9 mouse cellular contexts compared by ENCODE assay signal in genomic region chr7:67803015-67803856, GRCm38 (mm10). TPM values are rescaled to one million over a fixed set of nuclear protein-coding genes. Genes with fewer than 3 reads are reported as not detected.
DNase-seq lines count a peak whose midpoint lies in the region; ATAC-seq and TF ChIP-seq lines count a peak whose summit lies in the region.
"Had no signal": no experiment of that assay in that cellular context is flagged by ENCODE, and none has a peak within 500 bp of the region (broad histone marks: within the 10 kb centered on the region; RNA-seq: fewer than 3 reads in every experiment).

No protein-coding gene starts in this region.

- no peaks in the 10 kb centered on the region for H3K36me3 ChIP-seq in E14TG2a.4 (ENCODE audit: insufficient read depth, low read length)
- no peaks in the 10 kb centered on the region for H3K36me3 ChIP-seq in forebrain, embryonic 14.5 days (ENCODE audit: control insufficient read depth, insufficient read depth, low read length)
- no peaks in the 10 kb centered on the region for H3K36me3 ChIP-seq in liver, embryonic 15.5 days (replicated peaks)
- H3K36me3 ChIP-seq in neural tube, embryonic 12.5 days = no peaks in the 10 kb centered on the region
- no peaks in the 10 kb centered on the region for H3K36me3 ChIP-seq in stomach, postnatal 0 days (ENCODE audit: control insufficient read depth, insufficient read depth, low read length)

- H3K27me3 ChIP-seq in E14TG2a.4 (ENCODE audit: insufficient read depth, low read length) = peaks cover 35% of the 10 kb centered on the region
- peaks cover 5% of the 10 kb centered on the region; the same call in 1 of the 2 replicates for H3K27me3 ChIP-seq in forebrain, embryonic 14.5 days (replicated peaks; ENCODE audit: control insufficient read depth, insufficient read depth, low read length)
- H3K27me3 ChIP-seq in liver, embryonic 15.5 days = peaks cover 18% of the 10 kb centered on the region
- H3K27me3 ChIP-seq in neural tube, embryonic 12.5 days (replicated peaks) = peaks cover 4% of the 10 kb centered on the region; the same call in 1 of the 2 replicates
- H3K27me3 ChIP-seq in stomach, postnatal 0 days (ENCODE audit: control insufficient read depth, insufficient read depth, low read length) = no peaks in the 10 kb centered on the region

- 17% methylated on average over 28 of the region's 28 CpGs for WGBS in forebrain, embryonic 14.5 days
- 8% methylated on average over 28 of the region's 28 CpGs for WGBS in liver, embryonic 15.5 days (ENCODE audit: insufficient replicate concordance)
- WGBS in neural tube, embryonic 12.5 days = 17% methylated on average over 28 of the region's 28 CpGs
- 12% methylated on average over 28 of the region's 28 CpGs for WGBS in stomach, postnatal 0 days

- H3K4me2 ChIP-seq in forebrain, embryonic 14.5 days (ENCODE audit: low read length) = peak overlapping the region; percentile 63
- H3K4me2 ChIP-seq in liver, embryonic 15.5 days = peak overlapping the region; percentile 56
- peak overlapping the region; percentile 71 for H3K4me2 ChIP-seq in neural tube, embryonic 12.5 days (replicated peaks)
- H3K4me2 ChIP-seq in stomach, postnatal 0 days (replicated peaks; ENCODE audit: low read depth) = peak overlapping the region; percentile 62

- intact Hi-C loops in heart, postnatal 10 days (cut with DNase I) = loop anchor here (1.0 to 5.0 kb wide), 3 partner anchors 159 to 554 kb away; no protein-coding TSS in a partner anchor

- H3K4me1 ChIP-seq in E14TG2a.4 (replicated peaks; ENCODE audit: low read depth, low read length) = peaks cover 10% of the 10 kb centered on the region
- H3K4me1 ChIP-seq in forebrain, embryonic 14.5 days (ENCODE audit: control insufficient read depth, insufficient read depth, low read length) = no peaks in the 10 kb centered on the region
- 0 out of 2 replicates have a peak, but pooled peaks cover 7% of the 10 kb centered on the region for H3K4me1 ChIP-seq in liver, embryonic 15.5 days (replicated peaks)
- H3K4me1 ChIP-seq in neural tube, embryonic 12.5 days = no peaks in the 10 kb centered on the region
- no peaks in the 10 kb centered on the region for H3K4me1 ChIP-seq in stomach, postnatal 0 days (replicated peaks; ENCODE audit: control insufficient read depth, insufficient read depth)

- peak; percentile 35 for TF ChIP-seq CTCF in E14TG2a.4 (conservative IDR thresholded peaks at IDR 0.05; ENCODE audit: low read length)
- TF ChIP-seq CTCF in stomach, postnatal 0 days (IDR thresholded peaks at IDR 0.05; ENCODE audit: low read depth) = peak; percentile 100

- H3K9ac ChIP-seq in forebrain, embryonic 14.5 days (ENCODE audit: low read length) = peak overlapping the region; percentile 49; the same call in 1 of the 2 replicates
- no peak overlapping the region for H3K9ac ChIP-seq in liver, embryonic 15.5 days
- H3K9ac ChIP-seq in neural tube, embryonic 12.5 days = 0 out of 2 replicates have a peak overlapping the region, but pooled peaks have one; percentile 13
- H3K9ac ChIP-seq in stomach, postnatal 0 days (ENCODE audit: low read length) = peak overlapping the region; percentile 53

- no peaks in the 10 kb centered on the region for H3K9me3 ChIP-seq in E14TG2a.4 (ENCODE audit: low read length)
- no peaks in the 10 kb centered on the region for H3K9me3 ChIP-seq in forebrain, embryonic 14.5 days (replicated peaks; ENCODE audit: control insufficient read depth, low read length)
- H3K9me3 ChIP-seq in liver, embryonic 15.5 days (replicated peaks) = no peaks in the 10 kb centered on the region
- no peaks in the 10 kb centered on the region for H3K9me3 ChIP-seq in neural tube, embryonic 12.5 days
- no peaks in the 10 kb centered on the region for H3K9me3 ChIP-seq in stomach, postnatal 0 days (ENCODE audit: control insufficient read depth, low read length)

- H3K4me3 ChIP-seq in E14TG2a.4 (replicated peaks; ENCODE audit: low read length) = peak overlapping the region; percentile 63
- H3K4me3 ChIP-seq in forebrain, embryonic 14.5 days (ENCODE audit: low read depth, low read length) = peak overlapping the region; percentile 35
- peak overlapping the region; percentile 20; the same call in 1 of the 2 replicates for H3K4me3 ChIP-seq in liver, embryonic 15.5 days (replicated peaks)
- H3K4me3 ChIP-seq in neural tube, embryonic 12.5 days = peak overlapping the region; percentile 36
- peak overlapping the region; percentile 28 for H3K4me3 ChIP-seq in stomach, postnatal 0 days (ENCODE audit: low read depth, low read length)
- H3K4me3 ChIP-seq: erythroblast, embryonic 14.5 days had no signal

- peak; percentile 72 for DNase-seq in forebrain, embryonic 14.5 days (ENCODE audit: low spot score)
- DNase-seq in heart, postnatal 10 days = peak; percentile 91 to 96
- peak; percentile 71 to 92 for DNase-seq in kidney, postnatal 36 days
- DNase-seq in stomach, postnatal 0 days (ENCODE audit: low spot score) = peak; percentile 90

- peak; percentile 9 for TF ChIP-seq EP300 in stomach, postnatal 0 days (optimal IDR thresholded peaks at IDR 0.05)

- ATAC-seq in cerebellum, adult (ENCODE audit: insufficient number of reproducible peaks, low FRiP score, low TSS enrichment) = peak; percentile 65
- peak; percentile 82 for ATAC-seq in forebrain, embryonic 14.5 days
- 0 out of 2 replicates have a peak, but pooled peaks have one; percentile 40 for ATAC-seq in liver, embryonic 15.5 days (ENCODE audit: insufficient read depth)
- ATAC-seq in neural tube, embryonic 12.5 days (ENCODE audit: low FRiP score, low read depth) = peak; percentile 84
- ATAC-seq in stomach, postnatal 0 days (ENCODE audit: low FRiP score, low TSS enrichment) = peak; percentile 90

- no peak overlapping the region for H3K27ac ChIP-seq in forebrain, embryonic 14.5 days (ENCODE audit: low read depth, low read length)
- H3K27ac ChIP-seq in liver, embryonic 15.5 days (replicated peaks) = no peak overlapping the region
- H3K27ac ChIP-seq in neural tube, embryonic 12.5 days = no peak overlapping the region
- H3K27ac ChIP-seq in stomach, postnatal 0 days (replicated peaks) = peak overlapping the region; percentile 58

RNA-seq across cellular contexts. Expression of gene Synm, which starts 43.7 kb away (rescaled TPM):
- polyA plus RNA-seq in forebrain, embryonic 14.5 days (2014; fragmentation: Nextera tagmentation; extraction: Ambion mirVana) = 1.4 and 2.2 TPM in 2 replicates
- 1 to 10 TPM; 4.8 to 5.1 TPM for total RNA-seq in heart, postnatal 10 days (2021)
- 0.13 and 0.20 TPM in 2 replicates for polyA plus RNA-seq in liver, embryonic 15.5 days (2015; fragmentation: Nextera tagmentation; extraction: Ambion mirVana)
- polyA plus RNA-seq in neural tube, embryonic 12.5 days (2016; fragmentation: Nextera tagmentation; extraction: Ambion mirVana) = 12.0 and 14.7 TPM in 2 replicates
- polyA plus RNA-seq in stomach, postnatal 0 days (2015; fragmentation: Nextera tagmentation; extraction: Ambion mirVana) = 13.7 and 17.1 TPM in 2 replicates

Comparison
In these comparisons a context has a peak if more than half of its experiments do, and no peak if none do; other contexts are left out.
1. ATAC-seq: peak in every context shown above with its lines; median percentile 90 in stomach, postnatal 0 days; 84 in neural tube, embryonic 12.5 days; 82 in forebrain, embryonic 14.5 days; 65 in cerebellum, adult; 40 in liver, embryonic 15.5 days.